Mouse (Mus musculus): ENCODE measurements at regions not wholly inside any gene's neighbourhood (a gene's known extent, or its start where the extent isn't known, plus 50 kb on each side); places are given as distances from the start of the nearest gene placed in this dataset.

GRCm38 (mm10) chr10:125610353-125610752 lies 221.1 kb upstream of the Slc16a7 start:
- no peak for DNase-seq (ENCODE audit: low spot score)
- no peak overlapping the region for H3K27ac ChIP-seq (replicated peaks)
- H3K4me2 ChIP-seq (replicated peaks; ENCODE audit: low read depth), result no peak overlapping the region
- no peaks in the 10 kb centered on the region for H3K27me3 ChIP-seq (ENCODE audit: control insufficient read depth, insufficient read depth, low read length)
- ATAC-seq (ENCODE audit: low FRiP score, low TSS enrichment), result no peak
- H3K4me3 ChIP-seq (ENCODE audit: low read depth, low read length), result no peak overlapping the region
- WGBS, result 71% methylated on average over 5 of the region's 5 CpGs
- TF ChIP-seq EP300 (optimal IDR thresholded peaks at IDR 0.05), result no peak
- TF ChIP-seq CTCF (IDR thresholded peaks at IDR 0.05; ENCODE audit: low read depth), result no peak
- H3K4me1 ChIP-seq (replicated peaks; ENCODE audit: control insufficient read depth, insufficient read depth), result no peaks in the 10 kb centered on the region
- no peak overlapping the region for H3K9ac ChIP-seq (ENCODE audit: low read length)
- H3K36me3 ChIP-seq (ENCODE audit: control insufficient read depth, insufficient read depth, low read length), result no peaks in the 10 kb centered on the region
- no peaks in the 10 kb centered on the region for H3K9me3 ChIP-seq (ENCODE audit: control insufficient read depth, low read length)

- WGBS, result 91% methylated on average over 6 of the region's 6 CpGs
- no peak for ATAC-seq (ENCODE audit: low FRiP score, low TSS enrichment)
- Histone ChIP-seq H3K27ac (replicated peaks) (no peak overlapping the region), H3K27me3 (ENCODE audit: control insufficient read depth, insufficient read depth, low read length) (no peaks in the 10 kb centered on the region), H3K4me3 (ENCODE audit: low read depth, low read length) (no peak overlapping the region), H3K9me3 (ENCODE audit: control insufficient read depth, low read length) (no peaks in the 10 kb centered on the region), H3K4me1 (replicated peaks; ENCODE audit: control insufficient read depth, insufficient read depth) (no peaks in the 10 kb centered on the region), H3K36me3 (ENCODE audit: control insufficient read depth, insufficient read depth, low read length) (no peaks in the 10 kb centered on the region), H3K9ac (ENCODE audit: low read length) (no peak overlapping the region), H3K4me2 (replicated peaks; ENCODE audit: low read depth) (no peak overlapping the region)
- DNase-seq (ENCODE audit: low spot score), result no peak
- TF ChIP-seq EP300 (optimal IDR thresholded peaks at IDR 0.05) (no peak), CTCF (IDR thresholded peaks at IDR 0.05; ENCODE audit: low read depth) (no peak)
Observed at GRCm38 (mm10) chr10:125612773-125613172, 223.5 kb upstream of the Slc16a7 start.

- Histone ChIP-seq H3K4me1 (replicated peaks; ENCODE audit: control insufficient read depth, insufficient read depth) (no peaks in the 10 kb centered on the region), H3K4me2 (replicated peaks; ENCODE audit: low read depth) (no peak overlapping the region), H3K9me3 (ENCODE audit: control insufficient read depth, low read length) (no peaks in the 10 kb centered on the region), H3K27ac (replicated peaks) (no peak overlapping the region), H3K4me3 (ENCODE audit: low read depth, low read length) (no peak overlapping the region), H3K27me3 (ENCODE audit: control insufficient read depth, insufficient read depth, low read length) (no peaks in the 10 kb centered on the region), H3K36me3 (ENCODE audit: control insufficient read depth, insufficient read depth, low read length) (no peaks in the 10 kb centered on the region), H3K9ac (ENCODE audit: low read length) (no peak overlapping the region)
- DNase-seq (ENCODE audit: low spot score) (no peak), ATAC-seq (ENCODE audit: low FRiP score, low TSS enrichment) (no peak)
- no peak for TF ChIP-seq EP300 (optimal IDR thresholded peaks at IDR 0.05)
- no peak for TF ChIP-seq CTCF (IDR thresholded peaks at IDR 0.05; ENCODE audit: low read depth)
- 74% methylated on average over 6 of the region's 6 CpGs for WGBS
Observed at GRCm38 (mm10) chr10:125621376-125621775, 232.1 kb upstream of the Slc16a7 start.

GRCm38 (mm10) chr10:125623836-125624235 lies 234.6 kb upstream of the Slc16a7 start:
- Histone ChIP-seq H3K4me3 (ENCODE audit: low read depth, low read length) (no peak overlapping the region), H3K9ac (ENCODE audit: low read length) (no peak overlapping the region), H3K4me2 (replicated peaks; ENCODE audit: low read depth) (no peak overlapping the region), H3K9me3 (ENCODE audit: control insufficient read depth, low read length) (no peaks in the 10 kb centered on the region), H3K4me1 (replicated peaks; ENCODE audit: control insufficient read depth, insufficient read depth) (no peaks in the 10 kb centered on the region), H3K27me3 (ENCODE audit: control insufficient read depth, insufficient read depth, low read length) (no peaks in the 10 kb centered on the region), H3K36me3 (ENCODE audit: control insufficient read depth, insufficient read depth, low read length) (no peaks in the 10 kb centered on the region), H3K27ac (replicated peaks) (no peak overlapping the region)
- TF ChIP-seq CTCF (IDR thresholded peaks at IDR 0.05; ENCODE audit: low read depth) (no peak), EP300 (optimal IDR thresholded peaks at IDR 0.05) (no peak)
- ATAC-seq (ENCODE audit: low FRiP score, low TSS enrichment) (no peak), DNase-seq (ENCODE audit: low spot score) (no peak)
- 41% methylated on average over 7 of the region's 7 CpGs for WGBS

- no peak for ATAC-seq (ENCODE audit: low FRiP score, low TSS enrichment)
- Histone ChIP-seq H3K4me3 (ENCODE audit: low read depth, low read length) (no peak overlapping the region), H3K4me2 (replicated peaks; ENCODE audit: low read depth) (no peak overlapping the region), H3K36me3 (ENCODE audit: control insufficient read depth, insufficient read depth, low read length) (no peaks in the 10 kb centered on the region), H3K9ac (ENCODE audit: low read length) (no peak overlapping the region), H3K4me1 (replicated peaks; ENCODE audit: control insufficient read depth, insufficient read depth) (no peaks in the 10 kb centered on the region), H3K27me3 (ENCODE audit: control insufficient read depth, insufficient read depth, low read length) (no peaks in the 10 kb centered on the region), H3K9me3 (ENCODE audit: control insufficient read depth, low read length) (no peaks in the 10 kb centered on the region), H3K27ac (replicated peaks) (no peak overlapping the region)
- DNase-seq (ENCODE audit: low spot score), result no peak
- TF ChIP-seq EP300 (optimal IDR thresholded peaks at IDR 0.05) (no peak), CTCF (IDR thresholded peaks at IDR 0.05; ENCODE audit: low read depth) (peak; percentile 48)
- WGBS, result 84% methylated on average over 4 of the region's 4 CpGs
Observed at GRCm38 (mm10) chr10:125667906-125668305, 278.6 kb upstream of the Slc16a7 start.

- H3K4me2 ChIP-seq (replicated peaks; ENCODE audit: low read depth), result no peak overlapping the region
- 25% methylated on average over 11 of the region's 11 CpGs for WGBS
- no peaks in the 10 kb centered on the region for H3K4me1 ChIP-seq (replicated peaks; ENCODE audit: control insufficient read depth, insufficient read depth)
- H3K27ac ChIP-seq (replicated peaks), result no peak overlapping the region
- H3K36me3 ChIP-seq (ENCODE audit: control insufficient read depth, insufficient read depth, low read length), result no peaks in the 10 kb centered on the region
- TF ChIP-seq CTCF (IDR thresholded peaks at IDR 0.05; ENCODE audit: low read depth) (no peak), EP300 (optimal IDR thresholded peaks at IDR 0.05) (no peak)
- ATAC-seq (ENCODE audit: low FRiP score, low TSS enrichment) (no peak), DNase-seq (ENCODE audit: low spot score) (peak; percentile 14)
- H3K9ac ChIP-seq (ENCODE audit: low read length), result no peak overlapping the region
- H3K4me3 ChIP-seq (ENCODE audit: low read depth, low read length), result no peak overlapping the region
- no peaks in the 10 kb centered on the region for H3K9me3 ChIP-seq (ENCODE audit: control insufficient read depth, low read length)
- no peaks in the 10 kb centered on the region for H3K27me3 ChIP-seq (ENCODE audit: control insufficient read depth, insufficient read depth, low read length)
Observed at GRCm38 (mm10) chr10:125673637-125674036, 284.4 kb upstream of the Slc16a7 start.
